ENCODE assay signal across 15 mouse cellular contexts in the genomic region with DNA sequence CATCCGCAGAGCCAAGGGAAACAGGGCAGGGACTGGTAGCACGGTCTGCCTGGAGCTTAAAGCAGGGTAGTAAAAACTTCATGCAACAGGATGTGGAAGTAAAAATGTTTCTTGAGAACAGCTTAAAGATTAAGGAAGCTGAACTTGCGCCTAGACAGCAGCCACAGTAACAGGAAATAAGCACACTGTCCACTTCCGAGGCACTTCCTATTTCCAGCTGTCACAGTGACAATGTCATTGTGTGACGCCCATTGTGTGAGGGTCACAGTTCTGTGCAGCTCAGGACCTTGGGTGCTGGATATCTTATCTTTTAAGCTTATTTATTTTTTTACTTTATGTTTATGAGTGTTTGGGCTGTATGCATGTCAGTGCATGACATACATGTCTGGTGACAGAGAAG.
DNase-seq lines count a peak whose midpoint lies in the region; ATAC-seq and TF ChIP-seq lines count a peak whose summit lies in the region.
"Had no signal": no experiment of that assay in that cellular context is flagged by ENCODE, and none has a peak within 500 bp of the region (broad histone marks: within the 10 kb centered on the region; RNA-seq: fewer than 3 reads in every experiment).

No protein-coding gene starts in this region.

- 53% methylated on average over 5 of the region's 5 CpGs for WGBS in liver, postnatal 0 days (ENCODE audit: insufficient replicate concordance)

- intact Hi-C loops in gastrocnemius, postnatal 36 days (cut with DNase I): no loop called here

- no peak overlapping the region for H3K4me3 ChIP-seq in ES-Bruce4 (ENCODE audit: low read depth, low read length)
- H3K4me3 ChIP-seq in liver, postnatal 0 days (ENCODE audit: low read depth, low read length): no peak overlapping the region
- H3K4me3 ChIP-seq: erythroblast, embryonic 14.5 days; hindbrain, embryonic 10.5 days; left cerebral cortex, adult 2 months; limb, embryonic 15.5 days; megakaryocyte, embryonic 14.5 days had no signal

- H3K4me2 ChIP-seq in liver, postnatal 0 days (ENCODE audit: low read depth, low read length): no peak overlapping the region
- H3K4me2 ChIP-seq: limb, embryonic 15.5 days had no signal

- no peaks in the 10 kb centered on the region for H3K9me3 ChIP-seq in ES-Bruce4 (replicated peaks; ENCODE audit: control insufficient read depth, insufficient read depth, low read length, poor library complexity, severe bottlenecking)
- H3K9me3 ChIP-seq in liver, postnatal 0 days (ENCODE audit: low read length): no peaks in the 10 kb centered on the region; the same call in 1 of the 2 replicates
- H3K9me3 ChIP-seq: hindbrain, embryonic 10.5 days; limb, embryonic 15.5 days had no signal

- no peaks in the 10 kb centered on the region for H3K36me3 ChIP-seq in ES-Bruce4 (ENCODE audit: control insufficient read depth, insufficient read depth, low read length, poor library complexity, severe bottlenecking)
- H3K36me3 ChIP-seq in liver, postnatal 0 days (replicated peaks; ENCODE audit: insufficient read depth, low read length): no peaks in the 10 kb centered on the region
- H3K36me3 ChIP-seq: G1E; hindbrain, embryonic 10.5 days; limb, embryonic 15.5 days had no signal

- no peaks in the 10 kb centered on the region for H3K27me3 ChIP-seq in ES-Bruce4 (ENCODE audit: control insufficient read depth, insufficient read depth, low read length, poor library complexity, severe bottlenecking)
- no peaks in the 10 kb centered on the region for H3K27me3 ChIP-seq in liver, postnatal 0 days (ENCODE audit: insufficient read depth, low read length)
- H3K27me3 ChIP-seq: limb, embryonic 15.5 days had no signal

- no peak for TF ChIP-seq POLR2A in ES-Bruce4 (IDR thresholded peaks at IDR 0.05; ENCODE audit: insufficient read depth, low read length)

- TF ChIP-seq CTCF in ES-Bruce4 (IDR thresholded peaks at IDR 0.05; ENCODE audit: low read depth, low read length): no peak
- TF ChIP-seq CTCF in liver, postnatal 0 days (IDR thresholded peaks at IDR 0.05; ENCODE audit: low read depth): no peak

- peak; percentile 55 for ATAC-seq in liver, postnatal 0 days
- ATAC-seq: intestine, postnatal 0 days had no signal

- DNase-seq in kidney, postnatal 14 days: peak; percentile 17
- DNase-seq in kidney, adult 8-10 months: no peak
- peak; percentile 48 to 51 for DNase-seq in B cell, adult 2 months
- DNase-seq in liver, postnatal 0 days: no peak
- DNase-seq in gastrocnemius, postnatal 36 days: no peak
- DNase-seq in layer of hippocampus, postnatal 36 days: no peak
- DNase-seq: cerebellum, adult 18-20 months had no signal

- no peak overlapping the region for H3K9ac ChIP-seq in ES-Bruce4 (ENCODE audit: low read depth, poor library complexity, severe bottlenecking)
- no peak overlapping the region for H3K9ac ChIP-seq in liver, postnatal 0 days (replicated peaks)
- H3K9ac ChIP-seq: limb, embryonic 15.5 days had no signal

- peak overlapping the region; percentile 20; the same call in 1 of the 2 replicates for H3K27ac ChIP-seq in ES-Bruce4 (ENCODE audit: insufficient read depth, low read length)
- 0 out of 2 replicates have a peak overlapping the region, but pooled peaks have one; percentile 5 for H3K27ac ChIP-seq in liver, postnatal 0 days (ENCODE audit: low read depth)
- H3K27ac ChIP-seq: hindbrain, embryonic 10.5 days; left cerebral cortex, adult 2 months; limb, embryonic 15.5 days had no signal

- no peaks in the 10 kb centered on the region for H3K4me1 ChIP-seq in ES-Bruce4 (ENCODE audit: control insufficient read depth, insufficient read depth, low read length)
- H3K4me1 ChIP-seq in liver, postnatal 0 days (ENCODE audit: insufficient read depth): peaks cover 9% of the 10 kb centered on the region; the same call in 1 of the 2 replicates
- H3K4me1 ChIP-seq: megakaryocyte, embryonic 14.5 days had no signal

- no peak for TF ChIP-seq EP300 in ES-Bruce4 (IDR thresholded peaks at IDR 0.05; ENCODE audit: insufficient read depth, low read depth, low read length)
- no peak for TF ChIP-seq EP300 in liver, postnatal 0 days (IDR thresholded peaks at IDR 0.05; ENCODE audit: low read depth)

Comparison
In these comparisons a context has a peak if more than half of its experiments do, and no peak if none do; other contexts are left out.
1. DNase-seq: peak in kidney, postnatal 14 days (single experiment) and B cell, adult 2 months (2 of 2); none in kidney, adult 8-10 months (0 of 2), liver, postnatal 0 days (single experiment), gastrocnemius, postnatal 36 days (0 of 2) and layer of hippocampus, postnatal 36 days (0 of 2).